Mouse (Mus musculus): Measurements from ENCODE around the gene Nktr. TPM values are rescaled to one million over a fixed set of nuclear protein-coding genes. Genes with fewer than 3 reads are reported as not detected.

Nktr gene
- polyA plus RNA-seq, 1 experiment from 2014 or later: 83.7 TPM

GRCm38 (mm10) chr9:121763716-121764115, 44.7 kb downstream of the Nktr start:
- H3K9me3 ChIP-seq (ENCODE audit: control insufficient read depth, low read length): no peaks in the 10 kb centered on the region
- H3K36me3 ChIP-seq (ENCODE audit: control insufficient read depth, insufficient read depth, low read length): peaks cover 53% of the 10 kb centered on the region
- 91% methylated on average over 19 of the region's 19 CpGs for WGBS
- H3K4me3 ChIP-seq (ENCODE audit: low read length): no peak overlapping the region
- no peak overlapping the region for H3K9ac ChIP-seq (ENCODE audit: low read depth, low read length)
- no peaks in the 10 kb centered on the region for H3K27me3 ChIP-seq (ENCODE audit: control insufficient read depth, insufficient read depth, low read length)
- ATAC-seq (ENCODE audit: low FRiP score, low TSS enrichment): no peak
- no peak overlapping the region for H3K4me2 ChIP-seq (replicated peaks; ENCODE audit: low read depth, low read length)
- H3K27ac ChIP-seq (ENCODE audit: low read depth, low read length): no peak overlapping the region
- H3K4me1 ChIP-seq (ENCODE audit: control insufficient read depth, insufficient read depth, low read length): peaks cover 15% of the 10 kb centered on the region; the same call in 1 of the 2 replicates

GRCm38 (mm10) chr9:121765166-121765855, 46.3 kb downstream of the Nktr start:
- Histone ChIP-seq H3K4me2 (replicated peaks; ENCODE audit: low read depth, low read length) (no peak overlapping the region), H3K9me3 (ENCODE audit: control insufficient read depth, low read length) (no peaks in the 10 kb centered on the region), H3K27ac (ENCODE audit: low read depth, low read length) (no peak overlapping the region), H3K4me1 (ENCODE audit: control insufficient read depth, insufficient read depth, low read length) (peaks cover 9% of the 10 kb centered on the region; the same call in 1 of the 2 replicates), H3K4me3 (ENCODE audit: low read length) (no peak overlapping the region), H3K9ac (ENCODE audit: low read depth, low read length) (no peak overlapping the region), H3K27me3 (ENCODE audit: control insufficient read depth, insufficient read depth, low read length) (no peaks in the 10 kb centered on the region), H3K36me3 (ENCODE audit: control insufficient read depth, insufficient read depth, low read length) (peaks cover 53% of the 10 kb centered on the region)
- WGBS: 95% methylated on average over 16 of the region's 16 CpGs
- no peak for ATAC-seq (ENCODE audit: low FRiP score, low TSS enrichment)

GRCm38 (mm10) chr9:121772412-121772811, 53.4 kb downstream of the Nktr start:
- no peak for ATAC-seq (ENCODE audit: low FRiP score, low TSS enrichment)
- Histone ChIP-seq H3K4me2 (replicated peaks; ENCODE audit: low read depth, low read length) (no peak overlapping the region), H3K27ac (ENCODE audit: low read depth, low read length) (no peak overlapping the region), H3K9ac (ENCODE audit: low read depth, low read length) (no peak overlapping the region), H3K4me1 (ENCODE audit: control insufficient read depth, insufficient read depth, low read length) (no peaks in the 10 kb centered on the region), H3K4me3 (ENCODE audit: low read length) (no peak overlapping the region), H3K27me3 (ENCODE audit: control insufficient read depth, insufficient read depth, low read length) (peaks cover 13% of the 10 kb centered on the region), H3K36me3 (ENCODE audit: control insufficient read depth, insufficient read depth, low read length) (peaks cover 11% of the 10 kb centered on the region), H3K9me3 (ENCODE audit: control insufficient read depth, low read length) (no peaks in the 10 kb centered on the region)
- 56% methylated on average over 5 of the region's 5 CpGs for WGBS

- 0 out of 2 replicates have a peak, but pooled peaks cover 5% of the 10 kb centered on the region for H3K4me1 ChIP-seq (ENCODE audit: control insufficient read depth, insufficient read depth, low read length)
- no peak for ATAC-seq (ENCODE audit: low FRiP score, low TSS enrichment)
- H3K27me3 ChIP-seq (ENCODE audit: control insufficient read depth, insufficient read depth, low read length): peaks cover 32% of the 10 kb centered on the region
- H3K4me3 ChIP-seq (ENCODE audit: low read length): no peak overlapping the region
- H3K9me3 ChIP-seq (ENCODE audit: control insufficient read depth, low read length): no peaks in the 10 kb centered on the region
- H3K36me3 ChIP-seq (ENCODE audit: control insufficient read depth, insufficient read depth, low read length): no peaks in the 10 kb centered on the region
- H3K27ac ChIP-seq (ENCODE audit: low read depth, low read length): no peak overlapping the region
- no peak overlapping the region for H3K4me2 ChIP-seq (replicated peaks; ENCODE audit: low read depth, low read length)
- WGBS: 83% methylated on average over 10 of the region's 10 CpGs
- no peak overlapping the region for H3K9ac ChIP-seq (ENCODE audit: low read depth, low read length)
These were observed 57.0 kb downstream of the Nktr start for GRCm38 (mm10) chr9:121775951-121776350.

- H3K27me3 ChIP-seq (ENCODE audit: control insufficient read depth, insufficient read depth, low read length): peaks cover 32% of the 10 kb centered on the region
- no peak overlapping the region for H3K27ac ChIP-seq (ENCODE audit: low read depth, low read length)
- H3K4me3 ChIP-seq (ENCODE audit: low read length): no peak overlapping the region
- H3K4me2 ChIP-seq (replicated peaks; ENCODE audit: low read depth, low read length): no peak overlapping the region
- no peaks in the 10 kb centered on the region for H3K36me3 ChIP-seq (ENCODE audit: control insufficient read depth, insufficient read depth, low read length)
- WGBS: 85% methylated on average over 7 of the region's 7 CpGs
- no peak overlapping the region for H3K9ac ChIP-seq (ENCODE audit: low read depth, low read length)
- H3K4me1 ChIP-seq (ENCODE audit: control insufficient read depth, insufficient read depth, low read length): 0 out of 2 replicates have a peak, but pooled peaks cover 5% of the 10 kb centered on the region
- no peak for ATAC-seq (ENCODE audit: low FRiP score, low TSS enrichment)
- H3K9me3 ChIP-seq (ENCODE audit: control insufficient read depth, low read length): no peaks in the 10 kb centered on the region
These were observed 57.5 kb downstream of the Nktr start for GRCm38 (mm10) chr9:121776511-121776910.

- Histone ChIP-seq H3K9me3 (ENCODE audit: control insufficient read depth, low read length) (no peaks in the 10 kb centered on the region), H3K4me2 (replicated peaks; ENCODE audit: low read depth, low read length) (peak within 1 kb of the TSS; percentile 54), H3K4me3 (ENCODE audit: low read length) (peak within 1 kb of the TSS; percentile 30), H3K36me3 (ENCODE audit: control insufficient read depth, insufficient read depth, low read length) (no peaks in the 10 kb centered on the region), H3K4me1 (ENCODE audit: control insufficient read depth, insufficient read depth, low read length) (0 out of 2 replicates have a peak, but pooled peaks cover 5% of the 10 kb centered on the region), H3K9ac (ENCODE audit: low read depth, low read length) (peak within 1 kb of the TSS; percentile 19; the same call in 1 of the 2 replicates), H3K27me3 (ENCODE audit: control insufficient read depth, insufficient read depth, low read length) (peaks cover 32% of the 10 kb centered on the region), H3K27ac (ENCODE audit: low read depth, low read length) (no peak within 1 kb of the TSS)
- WGBS: 20% methylated on average over 30 of the region's 30 CpGs
- 0 out of 2 replicates have a peak, but pooled peaks have one; percentile 37 for ATAC-seq (ENCODE audit: low FRiP score, low TSS enrichment)
These were observed 58.6 kb downstream of the Nktr start, which contains the start of gene Klhl40 for GRCm38 (mm10) chr9:121777484-121778065. Gene Klhl40 (plus strand): TSS chr9:121777607.

GRCm38 (mm10) chr9:121778066-121778624, 59.2 kb downstream of the Nktr start:
- peak overlapping the region; percentile 30 for H3K4me3 ChIP-seq (ENCODE audit: low read length)
- ATAC-seq (ENCODE audit: low FRiP score, low TSS enrichment): no peak
- H3K4me1 ChIP-seq (ENCODE audit: control insufficient read depth, insufficient read depth, low read length): 0 out of 2 replicates have a peak, but pooled peaks cover 5% of the 10 kb centered on the region
- peak overlapping the region; percentile 54 for H3K4me2 ChIP-seq (replicated peaks; ENCODE audit: low read depth, low read length)
- H3K27ac ChIP-seq (ENCODE audit: low read depth, low read length): no peak overlapping the region
- peaks cover 32% of the 10 kb centered on the region for H3K27me3 ChIP-seq (ENCODE audit: control insufficient read depth, insufficient read depth, low read length)
- no peaks in the 10 kb centered on the region for H3K9me3 ChIP-seq (ENCODE audit: control insufficient read depth, low read length)
- WGBS: 17% methylated on average over 54 of the region's 54 CpGs
- H3K9ac ChIP-seq (ENCODE audit: low read depth, low read length): peak overlapping the region; percentile 19; the same call in 1 of the 2 replicates
- H3K36me3 ChIP-seq (ENCODE audit: control insufficient read depth, insufficient read depth, low read length): no peaks in the 10 kb centered on the region

GRCm38 (mm10) chr9:121784801-121785200, 65.8 kb downstream of the Nktr start:
- Histone ChIP-seq H3K27ac (ENCODE audit: low read depth, low read length) (no peak overlapping the region), H3K4me1 (ENCODE audit: control insufficient read depth, insufficient read depth, low read length) (no peaks in the 10 kb centered on the region), H3K9me3 (ENCODE audit: control insufficient read depth, low read length) (no peaks in the 10 kb centered on the region), H3K4me2 (replicated peaks; ENCODE audit: low read depth, low read length) (no peak overlapping the region), H3K4me3 (ENCODE audit: low read length) (no peak overlapping the region), H3K9ac (ENCODE audit: low read depth, low read length) (no peak overlapping the region), H3K27me3 (ENCODE audit: control insufficient read depth, insufficient read depth, low read length) (no peaks in the 10 kb centered on the region; the same call in 1 of the 2 replicates), H3K36me3 (ENCODE audit: control insufficient read depth, insufficient read depth, low read length) (no peaks in the 10 kb centered on the region)
- ATAC-seq (ENCODE audit: low FRiP score, low TSS enrichment): no peak
- 90% methylated on average over 12 of the region's 12 CpGs for WGBS

- H3K9ac ChIP-seq (ENCODE audit: low read depth, low read length): no peak overlapping the region
- H3K36me3 ChIP-seq (ENCODE audit: control insufficient read depth, insufficient read depth, low read length): no peaks in the 10 kb centered on the region
- H3K27ac ChIP-seq (ENCODE audit: low read depth, low read length): no peak overlapping the region
- no peaks in the 10 kb centered on the region for H3K4me1 ChIP-seq (ENCODE audit: control insufficient read depth, insufficient read depth, low read length)
- H3K4me3 ChIP-seq (ENCODE audit: low read length): no peak overlapping the region
- H3K27me3 ChIP-seq (ENCODE audit: control insufficient read depth, insufficient read depth, low read length): no peaks in the 10 kb centered on the region; the same call in 1 of the 2 replicates
- no peak overlapping the region for H3K4me2 ChIP-seq (replicated peaks; ENCODE audit: low read depth, low read length)
- 88% methylated on average over 8 of the region's 8 CpGs for WGBS
- no peak for ATAC-seq (ENCODE audit: low FRiP score, low TSS enrichment)
- H3K9me3 ChIP-seq (ENCODE audit: control insufficient read depth, low read length): no peaks in the 10 kb centered on the region
These were observed 66.3 kb downstream of the Nktr start for GRCm38 (mm10) chr9:121785261-121785660.

All from kidney, embryonic 14.5 days (tissue).